Mouse (Mus musculus) ES-E14 (cell line): ENCODE measurements around the gene Klhl2.

Experiments used
- CHD2 ChIP-seq: IDR thresholded peaks from 2 replicates; pipeline ENCODE4 v1.6.1; 2014; ENCODE audit warnings: mild to moderate bottlenecking, low read depth, low read length, inconsistent platforms
- ZNF384 ChIP-seq: IDR thresholded peaks from 2 replicates; pipeline ENCODE4 v1.6.1; 2012; ENCODE audit warnings: low read depth, low read length, inconsistent platforms

GRCm38 (mm10) chr8:64781947-64782346 lies 67.9 kb downstream of the Klhl2 start:
- TF ChIP-seq ZNF384 (no peak), CHD2 (no peak)
